Mouse (Mus musculus) layer of hippocampus, adult 9-10 months (tissue): ENCODE data around the gene Rps6kb1.

Source experiments
- DNase-seq: peaks from one replicate; pipeline ENCODE4 v3.0.0; 2022; ENCODE audit warnings: low spot score

Gene Rps6kb1

DNA sequence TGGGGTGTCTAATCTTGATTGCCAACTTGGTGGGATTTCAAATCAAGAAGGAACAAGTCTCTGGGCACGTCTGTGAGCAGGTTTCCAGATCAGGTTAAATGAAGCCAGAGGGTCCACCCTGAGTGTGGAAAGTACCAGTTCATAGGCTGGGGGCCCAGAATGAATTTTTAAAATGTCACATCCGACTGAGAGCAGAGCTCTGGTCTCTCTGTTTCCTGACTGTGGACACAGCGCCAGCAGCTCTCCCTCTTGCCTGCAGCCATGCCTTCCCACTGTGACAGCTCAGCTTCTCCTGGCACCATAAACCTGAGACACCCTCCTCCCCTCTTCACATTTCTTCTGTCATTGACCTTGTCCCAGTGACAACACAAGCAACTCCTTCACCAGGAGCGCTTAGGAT is 75.6 kb downstream of the Rps6kb1 start:
- no peak for DNase-seq

- DNase-seq = no peak
These were observed 76.3 kb downstream of the Rps6kb1 start for GRCm38 (mm10) chr11:86468345-86468744.

DNA sequence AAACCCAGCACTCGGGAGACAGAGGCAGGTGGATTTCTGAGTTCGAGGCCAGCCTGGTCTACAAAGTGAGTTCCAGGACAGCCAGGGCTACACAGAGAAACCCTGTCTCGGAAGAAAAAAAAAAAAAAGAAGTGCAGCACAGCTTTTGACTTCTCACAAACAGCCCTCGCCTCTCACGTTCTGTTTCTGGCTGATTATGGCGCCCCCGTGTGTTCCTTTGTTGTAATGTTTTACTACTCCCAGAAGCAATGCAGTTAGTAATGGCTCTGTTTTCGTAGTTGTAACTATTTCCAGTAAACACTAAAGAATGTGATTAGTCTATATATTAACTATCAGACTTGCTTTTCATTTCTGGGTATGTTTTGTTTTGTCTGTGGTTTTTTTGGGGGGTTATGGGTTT is 80.3 kb downstream of the Rps6kb1 start:
- DNase-seq = peak; percentile 45

- no peak for DNase-seq
These were observed 82.0 kb downstream of the Rps6kb1 start for GRCm38 (mm10) chr11:86462579-86462978.

- no peak for DNase-seq
These were observed 85.7 kb downstream of the Rps6kb1 start for GRCm38 (mm10) chr11:86458866-86459265.

DNA sequence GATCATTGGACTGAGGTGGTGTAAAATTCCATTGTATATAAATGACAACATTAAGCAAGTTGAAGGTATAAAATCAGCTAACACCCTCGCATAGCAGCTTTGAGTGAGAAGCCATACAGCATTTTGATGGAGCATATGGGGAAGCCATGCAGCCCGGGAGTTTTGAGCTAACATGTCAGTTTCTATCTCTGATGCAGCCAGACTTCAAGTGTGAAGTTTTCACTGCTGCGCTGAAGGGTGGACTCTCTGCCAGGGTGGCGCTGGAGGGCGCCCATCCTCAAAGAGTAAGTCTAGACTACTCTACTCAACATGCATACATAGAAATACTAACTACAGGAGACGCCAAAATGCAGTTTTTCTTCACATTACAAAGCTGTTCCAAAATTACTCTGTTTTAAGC is 87.1 kb downstream of the Rps6kb1 start:
- DNase-seq = no peak

GRCm38 (mm10) chr11:86453991-86454390 is 90.6 kb downstream of the Rps6kb1 start:
- no peak for DNase-seq
